Mouse (Mus musculus): Measurements from ENCODE around the gene Cldn10. TPM values are rescaled to one million over a fixed set of nuclear protein-coding genes. Genes with fewer than 3 reads are reported as not detected.

Gene Cldn10
- polyA plus RNA-seq, 1 experiment from 2014 or later: 59.2 TPM

- H3K36me3 ChIP-seq (ENCODE audit: insufficient read depth, low read length): no peaks in the 10 kb centered on the region
- no peak overlapping the region for H3K4me3 ChIP-seq (ENCODE audit: low read depth, low read length)
- ATAC-seq (no peak), DNase-seq (ENCODE audit: low spot score) (no peak)
- no peak for TF ChIP-seq EP300 (IDR thresholded peaks at IDR 0.05)
- TF ChIP-seq CTCF (IDR thresholded peaks at IDR 0.05): no peak
- no peaks in the 10 kb centered on the region for H3K27me3 ChIP-seq (replicated peaks; ENCODE audit: insufficient read depth, low read length)
- H3K4me2 ChIP-seq (replicated peaks; ENCODE audit: low read depth, low read length): no peak overlapping the region
- WGBS: 55% methylated on average over 7 of the region's 7 CpGs
- H3K27ac ChIP-seq (ENCODE audit: low read length): no peak overlapping the region
- H3K9ac ChIP-seq (replicated peaks; ENCODE audit: low read depth): no peak overlapping the region
- H3K9me3 ChIP-seq (ENCODE audit: low read length): no peaks in the 10 kb centered on the region
- no peaks in the 10 kb centered on the region for H3K4me1 ChIP-seq (ENCODE audit: insufficient read depth, low read depth, low read length)
These were observed 25.4 kb downstream of the Cldn10 start for GRCm38 (mm10) chr14:118813111-118813510.

- Histone ChIP-seq H3K9ac (replicated peaks; ENCODE audit: low read depth) (no peak overlapping the region), H3K36me3 (ENCODE audit: insufficient read depth, low read length) (no peaks in the 10 kb centered on the region), H3K27me3 (replicated peaks; ENCODE audit: insufficient read depth, low read length) (no peaks in the 10 kb centered on the region), H3K4me1 (ENCODE audit: insufficient read depth, low read depth, low read length) (no peaks in the 10 kb centered on the region), H3K27ac (ENCODE audit: low read length) (no peak overlapping the region), H3K4me2 (replicated peaks; ENCODE audit: low read depth, low read length) (no peak overlapping the region), H3K4me3 (ENCODE audit: low read depth, low read length) (no peak overlapping the region), H3K9me3 (ENCODE audit: low read length) (no peaks in the 10 kb centered on the region)
- DNase-seq (ENCODE audit: low spot score) (peak; percentile 61), ATAC-seq (no peak)
- 20% methylated on average over 3 of the region's 4 CpGs for WGBS
- peak; percentile 78 for TF ChIP-seq CTCF (IDR thresholded peaks at IDR 0.05)
- no peak for TF ChIP-seq EP300 (IDR thresholded peaks at IDR 0.05)
These were observed 28.8 kb downstream of the Cldn10 start for GRCm38 (mm10) chr14:118816503-118816902.

GRCm38 (mm10) chr14:118820111-118820510 lies 32.4 kb downstream of the Cldn10 start:
- no peaks in the 10 kb centered on the region for H3K36me3 ChIP-seq (ENCODE audit: insufficient read depth, low read length)
- H3K9me3 ChIP-seq (ENCODE audit: low read length): no peaks in the 10 kb centered on the region
- peak; percentile 53 for ATAC-seq
- peak; percentile 83 for DNase-seq (ENCODE audit: low spot score)
- no peaks in the 10 kb centered on the region for H3K27me3 ChIP-seq (replicated peaks; ENCODE audit: insufficient read depth, low read length)
- H3K27ac ChIP-seq (ENCODE audit: low read length): no peak overlapping the region
- H3K4me2 ChIP-seq (replicated peaks; ENCODE audit: low read depth, low read length): no peak overlapping the region
- TF ChIP-seq CTCF (IDR thresholded peaks at IDR 0.05) (peak; percentile 98), EP300 (IDR thresholded peaks at IDR 0.05) (no peak)
- no peaks in the 10 kb centered on the region for H3K4me1 ChIP-seq (ENCODE audit: insufficient read depth, low read depth, low read length)
- 9% methylated on average over 8 of the region's 8 CpGs for WGBS
- no peak overlapping the region for H3K4me3 ChIP-seq (ENCODE audit: low read depth, low read length)
- no peak overlapping the region for H3K9ac ChIP-seq (replicated peaks; ENCODE audit: low read depth)

- Histone ChIP-seq H3K4me3 (ENCODE audit: low read depth, low read length) (no peak overlapping the region), H3K9me3 (ENCODE audit: low read length) (no peaks in the 10 kb centered on the region), H3K27ac (ENCODE audit: low read length) (no peak overlapping the region), H3K4me1 (ENCODE audit: insufficient read depth, low read depth, low read length) (no peaks in the 10 kb centered on the region), H3K36me3 (ENCODE audit: insufficient read depth, low read length) (no peaks in the 10 kb centered on the region), H3K27me3 (replicated peaks; ENCODE audit: insufficient read depth, low read length) (no peaks in the 10 kb centered on the region), H3K9ac (replicated peaks; ENCODE audit: low read depth) (no peak overlapping the region), H3K4me2 (replicated peaks; ENCODE audit: low read depth, low read length) (no peak overlapping the region)
- ATAC-seq: peak; percentile 60
- peak; percentile 62 for DNase-seq (ENCODE audit: low spot score)
- TF ChIP-seq EP300 (IDR thresholded peaks at IDR 0.05) (no peak), CTCF (IDR thresholded peaks at IDR 0.05) (no peak)
- WGBS: 45% methylated on average over 4 of the region's 4 CpGs
These were observed 35.1 kb downstream of the Cldn10 start for GRCm38 (mm10) chr14:118822816-118823215.

- Histone ChIP-seq H3K36me3 (ENCODE audit: insufficient read depth, low read length) (no peaks in the 10 kb centered on the region), H3K9ac (replicated peaks; ENCODE audit: low read depth) (no peak overlapping the region), H3K4me2 (replicated peaks; ENCODE audit: low read depth, low read length) (no peak overlapping the region), H3K4me1 (ENCODE audit: insufficient read depth, low read depth, low read length) (no peaks in the 10 kb centered on the region), H3K27me3 (replicated peaks; ENCODE audit: insufficient read depth, low read length) (no peaks in the 10 kb centered on the region), H3K4me3 (ENCODE audit: low read depth, low read length) (no peak overlapping the region), H3K27ac (ENCODE audit: low read length) (no peak overlapping the region), H3K9me3 (ENCODE audit: low read length) (no peaks in the 10 kb centered on the region)
- WGBS: 63% methylated on average over 6 of the region's 6 CpGs
- DNase-seq (ENCODE audit: low spot score): no peak
- ATAC-seq: no peak
- TF ChIP-seq EP300 (IDR thresholded peaks at IDR 0.05): no peak
- TF ChIP-seq CTCF (IDR thresholded peaks at IDR 0.05): no peak
These were observed 35.6 kb downstream of the Cldn10 start for GRCm38 (mm10) chr14:118823313-118823712.

GRCm38 (mm10) chr14:118826346-118826745 lies 38.6 kb downstream of the Cldn10 start:
- H3K27me3 ChIP-seq (replicated peaks; ENCODE audit: insufficient read depth, low read length): no peaks in the 10 kb centered on the region
- no peak for ATAC-seq
- H3K9me3 ChIP-seq (ENCODE audit: low read length): no peaks in the 10 kb centered on the region
- H3K4me1 ChIP-seq (ENCODE audit: insufficient read depth, low read depth, low read length): no peaks in the 10 kb centered on the region
- H3K4me2 ChIP-seq (replicated peaks; ENCODE audit: low read depth, low read length): no peak overlapping the region
- no peak overlapping the region for H3K27ac ChIP-seq (ENCODE audit: low read length)
- DNase-seq (ENCODE audit: low spot score): no peak
- WGBS: 60% methylated on average over 8 of the region's 8 CpGs
- H3K4me3 ChIP-seq (ENCODE audit: low read depth, low read length): no peak overlapping the region
- H3K9ac ChIP-seq (replicated peaks; ENCODE audit: low read depth): no peak overlapping the region
- TF ChIP-seq EP300 (IDR thresholded peaks at IDR 0.05): no peak
- TF ChIP-seq CTCF (IDR thresholded peaks at IDR 0.05): no peak
- H3K36me3 ChIP-seq (ENCODE audit: insufficient read depth, low read length): no peaks in the 10 kb centered on the region

Data from lung, postnatal 0 days (tissue).